Mouse (Mus musculus): ENCODE measurements around the gene Nudc.

Gene Nudc

DNA sequence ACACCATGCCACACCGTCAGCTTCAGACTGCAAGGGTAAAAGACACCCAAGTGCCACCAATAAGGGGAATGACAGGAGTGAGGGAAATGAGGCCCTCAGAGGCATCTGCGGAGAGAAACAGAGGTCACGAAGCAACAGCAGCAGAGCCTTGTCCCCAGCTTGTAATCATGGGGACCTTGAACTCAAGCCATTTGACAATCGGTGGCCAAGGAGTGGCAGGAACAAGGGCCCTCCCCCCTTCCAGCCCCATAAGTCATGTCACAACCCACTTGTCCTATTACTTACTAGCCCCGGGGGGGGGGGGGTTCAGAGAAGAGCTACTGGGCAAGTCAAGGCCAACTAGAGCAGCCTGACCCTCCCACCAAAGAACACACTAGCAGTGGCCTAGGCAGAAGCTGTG lies 9.1 kb downstream of the Nudc start:
- in situ Hi-C loops (cut with MseI, MboI): no loop called here

DNA sequence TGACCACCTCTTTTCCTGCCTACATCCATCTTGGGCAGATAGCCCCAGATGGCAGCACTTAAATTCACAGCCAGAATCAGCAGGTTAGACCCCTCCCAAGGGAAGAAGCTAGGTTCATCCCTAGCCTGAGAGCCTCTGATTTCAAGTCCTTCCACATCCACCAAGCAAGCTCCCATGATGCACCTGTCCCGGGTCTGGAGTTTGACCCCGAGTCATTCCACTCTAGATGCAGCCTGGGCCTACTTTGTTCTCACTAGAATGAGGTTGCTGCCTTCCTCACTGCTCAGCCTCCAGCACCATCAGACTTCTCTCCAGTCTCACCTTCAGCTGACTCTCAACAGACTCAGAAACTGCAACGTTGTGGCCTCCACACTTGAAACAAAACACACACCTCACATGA lies 9.7 kb downstream of the Nudc start:
- in situ Hi-C loops (cut with MseI, MboI): no loop called here

DNA sequence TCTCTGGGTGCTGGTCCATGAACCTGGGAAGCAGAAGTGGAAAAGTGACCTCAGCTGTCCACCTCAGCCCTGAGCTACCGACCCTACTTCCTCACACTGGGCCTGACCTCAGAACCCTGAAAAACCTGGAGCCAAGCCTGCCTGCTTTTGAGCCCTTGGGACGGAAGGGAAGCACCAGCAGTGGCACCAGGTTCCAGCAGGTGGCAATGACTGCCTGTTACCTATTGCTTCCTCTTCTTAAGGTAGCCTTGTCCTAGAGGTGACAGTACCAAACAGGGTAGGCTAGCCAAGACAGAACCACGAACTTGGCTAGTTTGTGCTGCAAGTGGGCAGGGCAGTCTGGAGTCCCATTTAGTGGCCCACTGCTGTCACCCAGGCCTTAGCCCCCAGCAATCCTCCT lies 13.0 kb downstream of the Nudc start:
- in situ Hi-C loops (cut with MseI, MboI): no loop called here

DNA sequence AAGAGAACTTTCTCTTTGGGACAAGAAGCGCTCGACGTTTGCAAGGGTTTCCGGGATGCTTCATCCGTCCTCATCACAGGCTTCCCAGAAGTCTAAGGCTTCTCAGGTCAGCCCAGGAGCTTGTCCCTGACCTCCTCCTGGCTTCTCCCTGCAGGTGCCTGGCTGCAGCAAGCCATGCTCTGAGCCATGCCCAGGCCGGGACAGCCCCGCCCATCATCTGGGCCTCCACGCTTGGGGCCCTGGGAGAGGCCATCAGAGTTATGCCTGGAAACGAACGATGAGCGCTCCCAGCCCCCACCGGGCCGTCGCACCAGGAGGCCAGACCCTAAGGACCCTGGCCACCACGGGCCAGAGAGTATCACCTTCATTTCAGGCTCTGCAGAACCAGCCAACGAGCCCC lies 18.0 kb downstream of the Nudc start:
- in situ Hi-C loops (cut with MseI, MboI): no loop called here

DNA sequence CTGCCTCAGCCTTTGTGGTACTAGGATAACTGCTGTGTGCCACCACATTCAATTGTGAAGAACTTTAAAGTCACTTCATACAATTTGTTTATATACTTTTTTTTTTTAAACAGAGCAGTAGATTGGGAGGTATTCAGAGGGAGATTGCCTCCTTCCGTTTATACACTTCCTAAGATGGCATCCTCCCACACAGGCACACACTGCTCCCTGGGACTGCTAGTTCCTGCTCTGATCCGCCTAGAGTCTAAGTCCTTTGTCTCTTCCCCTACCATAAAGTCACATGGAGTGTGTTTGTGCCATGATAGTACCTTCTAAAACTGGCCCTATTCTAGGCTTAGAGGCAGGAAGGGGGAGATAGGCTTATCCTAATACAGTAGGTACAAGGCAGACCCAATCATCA lies 24.3 kb downstream of the Nudc start:
- in situ Hi-C loops (cut with MseI, MboI): no loop called here

DNA sequence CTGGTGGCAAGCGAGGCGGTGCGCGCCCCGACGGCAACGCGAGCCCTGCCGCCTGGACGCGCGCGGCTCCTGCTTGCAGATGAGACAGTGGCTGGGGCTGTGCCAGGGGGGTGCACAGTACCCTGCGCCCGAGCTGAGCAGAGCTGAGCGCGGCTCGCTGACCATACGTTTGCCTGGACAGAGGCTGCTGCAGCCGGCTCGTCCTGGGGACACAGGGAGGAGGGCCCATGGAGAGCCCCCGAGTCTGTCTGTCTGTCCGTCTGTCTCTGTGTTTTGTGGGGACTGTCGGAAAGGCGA lies 26.5 kb downstream of the Nudc start:
- in situ Hi-C loops (cut with MseI, MboI): no loop called here

DNA sequence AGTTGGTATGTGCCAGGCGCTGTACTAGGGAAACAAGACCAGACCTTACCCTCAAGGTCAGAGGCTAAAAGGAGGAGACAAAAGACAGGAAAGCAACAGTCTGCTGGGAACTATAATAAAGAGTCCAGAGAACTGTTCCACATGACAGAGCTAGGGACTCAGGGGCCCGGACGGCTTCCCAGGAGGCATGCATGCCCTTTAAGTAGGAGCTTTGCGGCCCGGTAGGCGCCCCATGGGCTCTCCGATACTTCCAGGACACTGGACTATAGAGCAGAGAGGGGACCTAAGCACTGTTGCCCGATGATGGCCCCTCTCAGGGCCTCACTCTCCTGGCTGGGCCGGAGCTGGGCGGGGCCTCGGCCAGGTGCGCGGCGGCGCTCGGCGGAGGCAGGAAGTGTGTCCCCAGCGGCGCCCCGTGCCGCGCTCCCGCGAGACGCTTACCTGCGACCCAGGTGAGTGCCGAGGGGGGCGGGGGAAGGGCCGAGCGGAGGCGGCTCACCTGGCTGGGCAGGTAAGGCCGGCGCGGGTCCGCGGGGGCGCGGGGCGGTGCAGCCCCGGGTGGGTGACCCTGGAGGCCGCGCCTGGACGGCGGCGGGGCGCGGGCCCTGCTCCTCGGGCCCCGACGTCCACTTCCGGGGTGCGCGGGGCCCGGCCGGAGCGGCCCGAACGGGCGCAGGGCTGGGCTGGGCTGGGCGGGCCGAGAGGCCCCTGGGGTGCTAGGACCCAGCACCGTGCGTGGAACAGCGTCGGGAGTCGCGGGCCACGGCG lies 27.0 kb downstream of the Nudc start, which contains the start of gene Kdf1:
TSS of gene Kdf1 (plus strand) at position 363 of the 768 bp plus-strand sequence.
- in situ Hi-C loops (cut with MseI, MboI): no loop called here

DNA sequence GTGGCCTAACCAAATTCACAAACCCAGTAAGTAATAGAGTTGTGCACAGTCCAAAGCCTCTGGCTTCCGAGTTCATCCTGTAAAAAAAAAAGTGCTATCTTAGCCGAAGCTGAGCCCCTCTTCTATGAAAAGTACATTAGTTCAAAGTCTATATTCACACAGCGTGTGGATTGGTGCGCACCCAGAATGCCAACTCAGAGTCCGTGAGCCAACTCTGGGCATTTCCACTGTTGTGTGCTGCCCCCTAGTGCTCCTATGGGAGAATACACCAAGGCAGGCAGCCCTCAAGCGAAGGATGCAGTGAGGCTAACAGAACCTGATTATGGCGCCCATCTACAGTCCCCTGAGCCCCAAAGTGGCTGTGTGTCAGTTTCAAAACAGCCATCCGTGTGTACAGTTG lies 32.8 kb downstream of the Nudc start:
- in situ Hi-C loops (cut with MseI, MboI): loop anchor here (5.0 kb wide), 2 partner anchors 36 to 41 kb away; no protein-coding TSS in a partner anchor

DNA sequence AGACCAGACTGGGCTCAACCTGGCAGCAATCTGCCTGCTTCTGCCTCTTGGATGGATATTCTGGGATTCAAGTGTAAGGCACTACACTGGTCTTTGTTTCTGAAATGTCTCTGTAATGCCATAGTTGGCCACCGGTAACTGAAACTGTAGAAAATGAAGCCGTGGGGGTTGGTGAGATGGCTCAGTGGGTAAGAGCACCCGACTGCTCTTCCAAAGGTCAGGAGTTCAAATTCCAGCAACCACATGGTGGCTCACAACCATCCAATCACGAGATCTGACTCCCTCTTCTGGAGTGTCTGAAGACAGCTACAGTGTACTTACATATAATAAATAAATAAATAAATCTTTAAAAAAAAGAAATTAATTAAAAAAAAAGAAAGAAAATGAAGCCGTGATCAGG lies 33.3 kb downstream of the Nudc start:
- in situ Hi-C loops (cut with MseI, MboI): loop anchor here (5.0 kb wide), 2 partner anchors 35 to 40 kb away; no protein-coding TSS in a partner anchor

DNA sequence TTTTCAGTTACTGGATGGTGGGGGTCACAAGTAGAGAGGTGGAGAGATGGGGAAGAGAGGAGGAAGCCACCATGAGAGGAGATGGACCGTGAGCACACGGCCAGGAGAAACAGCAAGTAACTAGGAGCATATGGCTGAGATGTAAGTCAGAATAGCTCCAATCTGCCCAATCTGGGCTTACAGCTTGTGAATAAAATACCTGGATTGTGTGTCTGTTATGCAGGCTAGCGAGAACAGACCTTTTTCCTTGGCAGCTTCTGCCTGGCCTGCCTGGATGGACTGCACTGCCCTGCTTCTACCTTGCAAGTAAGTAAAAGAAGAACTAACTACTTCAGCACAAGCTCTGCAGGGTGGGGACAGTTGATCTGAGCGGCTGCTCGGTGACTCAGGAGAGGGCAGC lies 34.7 kb downstream of the Nudc start:
- in situ Hi-C loops (cut with MseI, MboI): loop anchor here (5.0 kb wide), 2 partner anchors 34 to 39 kb away; no protein-coding TSS in a partner anchor

DNA sequence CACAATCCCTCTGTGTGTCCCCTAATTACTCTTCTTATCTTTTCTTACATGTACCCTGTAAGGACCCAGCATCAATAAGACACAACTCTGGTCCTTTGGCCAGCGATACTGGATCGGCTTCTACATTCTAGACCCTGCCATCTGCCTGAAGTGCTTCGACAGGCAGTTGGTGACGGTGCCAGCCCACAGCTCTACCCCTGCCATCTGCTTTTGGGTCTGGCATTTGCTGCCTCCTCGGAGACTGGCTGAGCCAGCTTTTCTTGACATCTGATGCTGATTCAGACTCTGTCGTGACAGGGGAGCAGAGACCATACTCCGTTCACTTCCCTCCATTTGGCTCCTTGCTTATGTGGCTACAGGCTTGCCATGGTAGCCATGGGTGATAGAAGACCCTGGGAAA lies 36.8 kb downstream of the Nudc start:
- in situ Hi-C loops (cut with MseI, MboI): no loop called here

DNA sequence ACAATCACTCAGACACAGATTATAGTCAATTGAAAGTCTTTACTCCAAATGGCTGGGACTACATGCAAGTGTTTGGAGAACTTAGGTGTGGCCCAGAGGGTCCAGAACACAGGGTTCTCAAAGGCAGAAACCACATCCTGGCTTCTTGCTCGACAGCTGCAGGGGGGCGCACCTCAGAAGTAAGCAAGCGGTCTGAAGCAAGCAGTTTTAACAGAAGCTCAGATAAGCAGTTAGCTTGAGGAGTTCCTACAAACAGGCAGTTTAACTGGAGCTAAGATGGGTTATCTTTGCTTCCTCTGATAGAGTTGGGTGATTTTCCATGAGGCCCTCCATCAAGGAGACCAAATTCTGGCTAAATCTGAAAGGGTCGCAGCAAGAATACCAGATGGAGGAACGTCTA lies 39.2 kb downstream of the Nudc start:
- in situ Hi-C loops (cut with MseI, MboI): no loop called here

DNA sequence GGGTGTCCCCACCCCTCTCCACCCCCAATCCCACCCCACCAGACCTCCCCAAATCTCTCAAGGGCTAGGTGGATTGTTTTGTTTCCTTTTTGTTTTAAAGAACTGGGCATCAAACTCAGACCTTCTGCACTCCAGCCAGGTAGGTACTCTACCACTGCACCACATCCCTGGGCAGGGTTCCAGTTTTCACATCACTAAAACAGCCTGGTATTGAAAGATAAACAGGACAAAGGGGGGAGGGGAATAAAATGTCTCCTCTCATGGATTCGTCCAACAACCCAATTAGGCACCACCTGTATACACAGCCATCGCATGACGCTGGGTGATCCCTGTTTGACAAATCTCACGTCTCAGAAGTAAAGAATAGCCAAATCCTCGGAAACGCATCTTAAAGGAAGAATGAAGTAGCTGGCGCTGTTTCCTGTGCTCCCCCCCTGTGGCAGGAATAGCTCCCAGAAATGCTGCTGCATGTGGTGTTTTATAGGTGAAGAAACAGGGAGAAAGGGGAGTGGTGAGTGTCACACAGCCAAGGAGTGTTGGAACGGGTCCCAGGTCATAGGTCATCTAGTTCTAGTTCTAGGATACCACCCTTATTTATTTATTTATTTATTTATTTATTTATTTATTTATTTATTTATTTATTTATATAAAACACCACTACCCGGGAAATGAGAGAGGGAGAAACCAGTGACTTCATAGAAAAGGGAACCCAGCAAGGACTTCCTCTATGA lies 40.9 kb downstream of the Nudc start:
- in situ Hi-C loops (cut with MseI, MboI): no loop called here

DNA sequence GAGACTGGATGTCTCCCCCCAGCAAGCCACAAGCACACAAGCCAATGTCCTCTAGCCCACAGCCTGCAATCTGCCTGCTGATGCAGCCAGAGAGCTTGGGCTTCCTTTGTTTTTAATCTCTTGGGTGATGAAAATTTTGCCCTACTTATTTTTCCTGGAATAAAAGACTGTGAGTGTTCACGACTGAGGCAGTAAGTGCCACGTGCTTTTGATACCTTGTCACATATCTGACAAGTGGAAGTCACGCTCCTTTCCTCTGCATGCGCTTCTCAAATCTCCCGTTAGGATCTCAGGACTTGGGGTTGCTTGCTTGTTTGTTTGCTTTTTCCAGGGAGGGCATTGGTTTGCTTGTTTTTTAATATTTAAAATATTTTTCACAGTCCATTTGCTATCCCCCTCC lies 41.5 kb downstream of the Nudc start:
- in situ Hi-C loops (cut with MseI, MboI): no loop called here

DNA sequence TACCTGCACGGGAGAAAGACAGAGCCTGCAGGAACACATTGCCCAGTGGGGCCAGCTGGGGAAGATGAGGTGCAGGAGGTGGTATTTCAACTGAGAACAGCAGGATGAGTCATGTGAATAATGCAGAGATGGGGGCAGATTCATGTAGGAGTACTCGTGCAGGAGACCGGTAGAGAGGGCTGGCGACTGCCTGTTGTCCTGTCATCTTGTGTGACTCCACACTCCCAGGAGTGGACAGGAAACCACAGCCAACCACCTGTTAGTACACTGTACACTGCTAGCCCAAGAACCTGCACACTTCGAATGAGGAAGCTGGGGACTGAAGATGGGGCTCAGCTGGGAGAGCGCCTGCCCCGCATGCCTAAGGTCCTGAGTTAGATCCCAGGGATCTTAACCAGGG lies 44.3 kb downstream of the Nudc start:
- in situ Hi-C loops (cut with MseI, MboI): no loop called here

DNA sequence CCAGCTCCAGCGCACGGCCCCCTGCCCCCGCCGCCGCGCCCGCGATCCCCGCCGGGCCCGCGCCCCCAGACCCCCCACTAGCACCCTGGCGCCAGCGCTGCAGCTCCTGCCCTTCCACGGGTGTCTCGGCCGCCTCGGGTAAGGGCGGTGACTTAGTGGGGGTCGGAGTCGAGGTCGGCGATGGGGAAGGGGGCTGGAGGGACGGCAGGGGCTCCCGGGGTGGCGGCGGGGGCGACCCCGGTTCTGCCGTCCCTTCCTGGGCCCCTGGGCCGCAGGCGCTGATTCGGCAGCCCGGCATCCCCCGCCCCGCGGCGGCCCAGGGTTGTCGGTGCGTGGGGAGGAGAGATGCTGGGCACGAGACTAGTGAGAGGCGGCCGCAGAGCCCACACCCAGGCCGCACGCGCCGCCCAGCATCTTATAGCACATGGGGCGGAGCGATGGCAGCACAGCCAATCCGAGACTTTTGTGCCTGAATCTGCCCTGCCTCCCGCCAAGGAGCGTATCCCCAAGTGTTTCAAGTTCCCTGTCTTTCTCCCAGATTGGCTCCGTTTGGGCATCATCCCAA lies 47.6 kb downstream of the Nudc start, which contains the start of gene Trnp1:
TSS of gene Trnp1 (minus strand) at position 391 of the 565 bp plus-strand sequence.
- in situ Hi-C loops (cut with MseI, MboI): no loop called here

DNA sequence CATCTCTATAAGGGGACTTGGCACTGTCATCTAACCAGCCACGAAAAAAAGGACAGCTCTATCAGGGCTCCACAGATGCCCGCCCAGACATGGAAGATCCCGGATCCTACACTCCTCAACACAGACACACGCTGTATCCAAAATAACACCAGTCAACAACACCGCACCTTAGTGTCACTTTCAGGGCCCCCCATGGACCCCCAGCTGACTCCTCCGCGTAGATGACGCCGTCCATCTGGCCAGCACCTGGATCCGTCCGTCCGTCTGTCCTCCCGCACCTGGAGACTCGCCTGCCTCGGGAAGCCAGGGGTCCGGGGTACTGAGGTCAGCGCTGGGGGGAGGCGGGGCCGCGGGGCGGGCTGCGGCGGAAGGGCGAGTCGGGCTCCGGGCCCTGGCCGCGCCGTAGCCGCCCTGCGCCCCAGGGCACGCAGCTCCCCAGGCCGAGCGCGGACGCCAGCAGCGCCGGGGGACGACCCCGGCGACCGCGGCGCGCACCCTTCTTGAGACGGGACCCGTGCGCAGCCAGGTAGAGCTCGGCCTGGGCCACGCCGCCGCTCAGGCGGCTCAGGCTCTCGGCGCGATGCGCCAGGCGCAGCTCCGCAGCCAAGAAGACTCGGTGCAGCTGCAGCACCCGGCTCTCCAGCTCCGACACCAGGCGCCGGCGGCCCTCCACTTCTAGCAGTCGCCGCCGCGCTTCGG lies 48.2 kb downstream of the Nudc start:
- in situ Hi-C loops (cut with MseI, MboI): no loop called here

DNA sequence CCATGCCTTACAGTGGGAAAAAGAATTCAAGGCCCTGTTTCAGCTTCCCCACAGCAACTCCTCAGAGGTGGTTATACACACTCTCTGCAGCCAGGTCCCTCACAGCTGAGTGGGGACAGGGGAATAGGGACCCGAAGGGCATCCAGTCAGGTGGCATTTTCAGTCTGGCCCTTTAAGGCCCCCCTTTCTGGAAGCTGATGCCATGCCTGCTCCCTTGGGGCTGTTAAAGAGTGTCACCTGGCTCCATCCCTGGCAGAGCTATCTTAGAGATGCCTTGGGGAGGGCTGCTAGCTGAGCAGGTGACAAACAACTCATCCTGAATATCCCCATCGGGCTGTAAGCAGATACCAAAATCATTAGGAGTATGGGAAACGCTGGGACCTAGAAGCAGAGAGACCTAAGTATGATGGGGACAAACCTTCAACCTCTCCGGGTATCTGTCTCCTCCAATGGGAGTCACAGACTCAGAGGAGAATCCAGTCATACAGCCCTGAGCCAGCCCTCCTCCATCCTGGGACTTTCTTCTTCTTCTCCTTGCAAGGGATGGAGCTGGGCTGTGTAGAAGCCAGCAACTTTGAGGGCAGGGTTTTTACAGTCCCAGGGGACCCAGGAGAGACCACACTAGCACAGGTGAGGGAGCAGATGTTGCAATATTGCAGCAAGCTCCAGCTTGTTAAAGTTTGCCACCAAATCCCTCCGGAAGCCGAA lies 48.9 kb downstream of the Nudc start:
- in situ Hi-C loops (cut with MseI, MboI): no loop called here

DNA sequence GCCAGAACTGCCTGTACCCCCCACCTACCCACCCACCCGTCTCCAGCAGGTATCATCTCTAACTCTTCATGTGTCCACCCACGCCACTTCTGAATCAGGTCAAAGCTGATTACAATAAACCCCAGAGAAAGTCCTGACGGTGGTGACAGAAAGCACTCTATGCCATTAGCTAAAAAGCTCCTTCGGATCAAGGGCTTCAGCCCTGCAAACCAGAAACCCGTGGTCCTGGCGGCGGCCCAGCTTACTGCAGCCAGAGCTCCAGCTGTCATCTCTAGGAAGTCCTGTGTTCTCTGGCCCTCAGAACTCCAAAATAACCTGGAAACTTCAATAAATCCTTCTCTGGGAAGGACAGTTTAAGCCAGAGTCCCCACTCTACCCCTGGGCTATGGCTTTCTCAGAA lies 50.1 kb downstream of the Nudc start:
- in situ Hi-C loops (cut with MseI, MboI): no loop called here

DNA sequence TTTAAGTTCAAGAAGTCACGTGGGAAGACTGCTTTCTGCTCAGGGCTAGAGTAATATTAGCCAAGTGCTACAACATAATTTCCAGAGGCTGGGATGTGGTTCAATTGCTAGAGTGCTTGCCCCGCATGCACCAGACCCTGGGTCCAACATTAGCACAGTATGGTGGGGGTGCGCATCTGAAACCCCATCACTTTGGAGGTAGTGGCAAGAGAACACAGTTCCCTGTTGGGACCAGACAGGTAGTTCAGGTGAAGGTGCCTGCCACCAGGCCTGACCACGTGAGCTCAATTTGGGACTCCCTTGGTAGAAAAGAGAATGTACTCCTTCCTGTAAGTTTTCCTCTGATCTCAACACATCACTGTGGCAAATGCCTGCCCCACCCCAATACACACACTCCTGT lies 50.9 kb downstream of the Nudc start:
- in situ Hi-C loops (cut with MseI, MboI): no loop called here

DNA sequence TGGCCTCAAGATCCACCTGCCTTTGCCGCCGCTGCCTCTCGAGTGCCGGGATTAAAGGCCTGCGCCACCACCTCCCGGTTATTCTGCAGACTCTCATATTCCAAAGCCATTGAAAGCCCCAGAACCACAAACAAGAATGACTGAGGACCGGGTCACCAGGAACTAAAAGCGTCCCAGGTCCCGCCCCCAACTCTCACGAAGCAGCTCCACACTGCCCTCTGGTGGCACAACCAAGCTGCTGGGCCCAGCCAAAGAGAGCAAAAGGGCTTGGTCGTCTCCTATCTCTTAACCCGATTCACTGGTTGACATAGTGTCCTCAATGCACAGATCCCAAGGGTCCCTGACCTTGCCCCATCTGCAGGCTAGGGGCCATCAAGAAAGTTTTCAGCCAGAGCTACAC lies 51.4 kb downstream of the Nudc start:
- in situ Hi-C loops (cut with MseI, MboI): no loop called here

DNA sequence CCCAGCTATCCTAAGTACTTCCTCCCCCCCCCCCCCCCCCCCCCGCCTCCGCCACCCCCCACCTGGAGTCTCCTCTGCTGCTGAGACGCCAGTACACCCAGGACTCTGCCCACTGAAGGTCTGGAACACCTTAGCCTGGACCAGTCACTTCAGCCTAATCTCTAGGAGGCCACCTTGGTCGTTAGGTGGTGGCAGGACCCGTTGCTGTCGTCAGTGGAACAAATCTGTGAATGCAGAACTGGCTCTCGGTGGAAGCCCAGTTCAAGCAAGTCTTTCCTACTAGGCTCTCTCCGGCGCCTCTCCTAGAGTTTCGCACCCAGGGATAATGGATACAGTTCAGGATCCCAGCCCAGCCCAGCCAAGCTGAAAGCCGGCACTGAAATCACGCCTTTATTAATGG lies 51.9 kb downstream of the Nudc start:
- in situ Hi-C loops (cut with MseI, MboI): no loop called here
